Mouse (Mus musculus): ENCODE data around the gene Sh3bp5.

- TF ChIP-seq EP300 (IDR thresholded peaks at IDR 0.05) (no peak), CTCF (IDR thresholded peaks at IDR 0.05) (no peak)
Observed at GRCm38 (mm10) chr14:31448994-31449393, 13.1 kb upstream of the Sh3bp5 start.
